Mouse (Mus musculus): ENCODE measurements at regions not wholly inside any gene's neighbourhood (a gene's known extent, or its start where the extent isn't known, plus 50 kb on each side); places are given as distances from the start of the nearest gene placed in this dataset.
A peak's percentile ranks its signal among the peaks of the same experiment; 100 is the strongest.

GRCm38 (mm10) chr7:69585131-69585530, 781.4 kb downstream of the Nr2f2 start:
- no peak overlapping the region for H3K4me3 ChIP-seq
- 75% methylated on average over 4 of the region's 4 CpGs for WGBS
- H3K36me3 ChIP-seq, result no peaks in the 10 kb centered on the region
- no peak for ATAC-seq (ENCODE audit: insufficient number of reproducible peaks, insufficient read depth, low FRiP score, low TSS enrichment)
- H3K4me1 ChIP-seq, result peaks cover 6% of the 10 kb centered on the region; the same call in 1 of the 2 replicates
- no peaks in the 10 kb centered on the region for H3K9me3 ChIP-seq
- no peak overlapping the region for H3K27ac ChIP-seq
- H3K4me2 ChIP-seq (replicated peaks), result no peak overlapping the region
- no peak overlapping the region for H3K9ac ChIP-seq
- H3K27me3 ChIP-seq, result no peaks in the 10 kb centered on the region

GRCm38 (mm10) chr7:69584516-69584915, 782.0 kb downstream of the Nr2f2 start:
- no peak for ATAC-seq (ENCODE audit: insufficient number of reproducible peaks, insufficient read depth, low FRiP score, low TSS enrichment)
- WGBS, result 65% methylated on average over 2 of the region's 2 CpGs
- no peaks in the 10 kb centered on the region for H3K9me3 ChIP-seq
- H3K36me3 ChIP-seq, result no peaks in the 10 kb centered on the region
- H3K4me3 ChIP-seq, result no peak overlapping the region
- H3K4me2 ChIP-seq (replicated peaks), result no peak overlapping the region
- no peak overlapping the region for H3K27ac ChIP-seq
- peaks cover 6% of the 10 kb centered on the region; the same call in 1 of the 2 replicates for H3K4me1 ChIP-seq
- no peaks in the 10 kb centered on the region for H3K27me3 ChIP-seq
- no peak overlapping the region for H3K9ac ChIP-seq

GRCm38 (mm10) chr7:69583901-69584300, 782.6 kb downstream of the Nr2f2 start:
- H3K4me3 ChIP-seq, result no peak overlapping the region
- no peaks in the 10 kb centered on the region for H3K36me3 ChIP-seq
- H3K27ac ChIP-seq, result no peak overlapping the region
- H3K27me3 ChIP-seq, result no peaks in the 10 kb centered on the region
- H3K9me3 ChIP-seq, result no peaks in the 10 kb centered on the region
- peaks cover 6% of the 10 kb centered on the region; the same call in 1 of the 2 replicates for H3K4me1 ChIP-seq
- no peak overlapping the region for H3K4me2 ChIP-seq (replicated peaks)
- ATAC-seq (ENCODE audit: insufficient number of reproducible peaks, insufficient read depth, low FRiP score, low TSS enrichment), result no peak
- WGBS, result 59% methylated on average over 1 of the region's 1 CpGs
- H3K9ac ChIP-seq, result no peak overlapping the region

GRCm38 (mm10) chr7:69581668-69582067, 784.9 kb downstream of the Nr2f2 start:
- WGBS, result 64% methylated on average over 6 of the region's 6 CpGs
- ATAC-seq (ENCODE audit: insufficient number of reproducible peaks, insufficient read depth, low FRiP score, low TSS enrichment), result no peak
- Histone ChIP-seq H3K4me3 (no peak overlapping the region), H3K27ac (no peak overlapping the region), H3K27me3 (no peaks in the 10 kb centered on the region), H3K4me2 (replicated peaks) (no peak overlapping the region), H3K9me3 (no peaks in the 10 kb centered on the region), H3K36me3 (no peaks in the 10 kb centered on the region), H3K9ac (no peak overlapping the region), H3K4me1 (peaks cover 6% of the 10 kb centered on the region; the same call in 1 of the 2 replicates)

- H3K4me2 ChIP-seq (replicated peaks), result no peak overlapping the region
- H3K4me1 ChIP-seq, result peaks cover 5% of the 10 kb centered on the region; the same call in 1 of the 2 replicates
- H3K4me3 ChIP-seq, result no peak overlapping the region
- no peak overlapping the region for H3K27ac ChIP-seq
- no peak overlapping the region for H3K9ac ChIP-seq
- H3K9me3 ChIP-seq, result no peaks in the 10 kb centered on the region
- H3K36me3 ChIP-seq, result no peaks in the 10 kb centered on the region
- 34% methylated on average over 18 of the region's 18 CpGs for WGBS
- no peaks in the 10 kb centered on the region for H3K27me3 ChIP-seq
- ATAC-seq (ENCODE audit: insufficient number of reproducible peaks, insufficient read depth, low FRiP score, low TSS enrichment), result no peak
Observed at GRCm38 (mm10) chr7:69578958-69579810, 787.4 kb downstream of the Nr2f2 start.

GRCm38 (mm10) chr7:69577754-69578153, 788.8 kb downstream of the Nr2f2 start:
- no peak for ATAC-seq (ENCODE audit: insufficient number of reproducible peaks, insufficient read depth, low FRiP score, low TSS enrichment)
- Histone ChIP-seq H3K4me2 (replicated peaks) (no peak overlapping the region), H3K27me3 (no peaks in the 10 kb centered on the region), H3K4me3 (no peak overlapping the region), H3K9ac (no peak overlapping the region), H3K36me3 (no peaks in the 10 kb centered on the region), H3K9me3 (no peaks in the 10 kb centered on the region), H3K27ac (no peak overlapping the region), H3K4me1 (no peaks in the 10 kb centered on the region)
- WGBS, result 69% methylated on average over 6 of the region's 6 CpGs

- no peaks in the 10 kb centered on the region for H3K9me3 ChIP-seq
- no peaks in the 10 kb centered on the region for H3K36me3 ChIP-seq
- H3K4me2 ChIP-seq (replicated peaks), result no peak overlapping the region
- H3K27ac ChIP-seq, result no peak overlapping the region
- H3K9ac ChIP-seq, result no peak overlapping the region
- ATAC-seq (ENCODE audit: insufficient number of reproducible peaks, insufficient read depth, low FRiP score, low TSS enrichment), result no peak
- no peak overlapping the region for H3K4me3 ChIP-seq
- WGBS, result 85% methylated on average over 6 of the region's 6 CpGs
- H3K4me1 ChIP-seq, result no peaks in the 10 kb centered on the region
- no peaks in the 10 kb centered on the region for H3K27me3 ChIP-seq
Observed at GRCm38 (mm10) chr7:69576596-69576995, 789.9 kb downstream of the Nr2f2 start.

- H3K27me3 ChIP-seq, result no peaks in the 10 kb centered on the region
- no peaks in the 10 kb centered on the region for H3K9me3 ChIP-seq
- no peak overlapping the region for H3K4me3 ChIP-seq
- no peak overlapping the region for H3K4me2 ChIP-seq (replicated peaks)
- no peak overlapping the region for H3K27ac ChIP-seq
- ATAC-seq (ENCODE audit: insufficient number of reproducible peaks, insufficient read depth, low FRiP score, low TSS enrichment), result no peak
- H3K4me1 ChIP-seq, result no peaks in the 10 kb centered on the region
- H3K9ac ChIP-seq, result no peak overlapping the region
- WGBS, result 81% methylated on average over 5 of the region's 5 CpGs
- no peaks in the 10 kb centered on the region for H3K36me3 ChIP-seq
Observed at GRCm38 (mm10) chr7:69573730-69574129, 792.8 kb downstream of the Nr2f2 start.

- WGBS, result 74% methylated on average over 7 of the region's 7 CpGs
- Histone ChIP-seq H3K4me1 (no peaks in the 10 kb centered on the region), H3K4me2 (replicated peaks) (no peak overlapping the region), H3K4me3 (no peak overlapping the region), H3K27ac (no peak overlapping the region), H3K36me3 (no peaks in the 10 kb centered on the region), H3K9ac (no peak overlapping the region), H3K9me3 (no peaks in the 10 kb centered on the region), H3K27me3 (no peaks in the 10 kb centered on the region)
- no peak for ATAC-seq (ENCODE audit: insufficient number of reproducible peaks, insufficient read depth, low FRiP score, low TSS enrichment)
Observed at GRCm38 (mm10) chr7:69572626-69573394, 793.7 kb downstream of the Nr2f2 start.

- Histone ChIP-seq H3K27me3 (no peaks in the 10 kb centered on the region), H3K4me1 (no peaks in the 10 kb centered on the region), H3K4me2 (replicated peaks) (no peak overlapping the region), H3K36me3 (no peaks in the 10 kb centered on the region), H3K9ac (no peak overlapping the region), H3K4me3 (no peak overlapping the region), H3K9me3 (no peaks in the 10 kb centered on the region), H3K27ac (no peak overlapping the region)
- 82% methylated on average over 4 of the region's 4 CpGs for WGBS
- ATAC-seq (ENCODE audit: insufficient number of reproducible peaks, insufficient read depth, low FRiP score, low TSS enrichment), result no peak
Observed at GRCm38 (mm10) chr7:69566949-69567348, 799.6 kb downstream of the Nr2f2 start.

GRCm38 (mm10) chr7:69564432-69564831, 802.1 kb downstream of the Nr2f2 start:
- Histone ChIP-seq H3K27me3 (no peaks in the 10 kb centered on the region), H3K9me3 (no peaks in the 10 kb centered on the region), H3K4me2 (replicated peaks) (no peak overlapping the region), H3K9ac (no peak overlapping the region), H3K36me3 (no peaks in the 10 kb centered on the region), H3K27ac (no peak overlapping the region), H3K4me1 (no peaks in the 10 kb centered on the region), H3K4me3 (no peak overlapping the region)
- no peak for ATAC-seq (ENCODE audit: insufficient number of reproducible peaks, insufficient read depth, low FRiP score, low TSS enrichment)
- WGBS, result 87% methylated on average over 2 of the region's 2 CpGs

GRCm38 (mm10) chr7:69554776-69555175, 805.7 kb upstream of the Arrdc4 start:
- H3K4me1 ChIP-seq, result no peaks in the 10 kb centered on the region
- no peak for ATAC-seq (ENCODE audit: insufficient number of reproducible peaks, insufficient read depth, low FRiP score, low TSS enrichment)
- no peak overlapping the region for H3K27ac ChIP-seq
- WGBS, result 50% methylated on average over 8 of the region's 8 CpGs
- H3K9ac ChIP-seq, result no peak overlapping the region
- H3K4me2 ChIP-seq (replicated peaks), result 0 out of 2 replicates have a peak overlapping the region, but pooled peaks have one; percentile 15
- H3K4me3 ChIP-seq, result no peak overlapping the region
- no peaks in the 10 kb centered on the region for H3K27me3 ChIP-seq
- no peaks in the 10 kb centered on the region for H3K9me3 ChIP-seq
- H3K36me3 ChIP-seq, result no peaks in the 10 kb centered on the region
